Mouse (Mus musculus): ENCODE measurements at regions not wholly inside any gene's neighbourhood (a gene's known extent, or its start where the extent isn't known, plus 50 kb on each side); places are given as distances from the start of the nearest gene placed in this dataset.

DNA sequence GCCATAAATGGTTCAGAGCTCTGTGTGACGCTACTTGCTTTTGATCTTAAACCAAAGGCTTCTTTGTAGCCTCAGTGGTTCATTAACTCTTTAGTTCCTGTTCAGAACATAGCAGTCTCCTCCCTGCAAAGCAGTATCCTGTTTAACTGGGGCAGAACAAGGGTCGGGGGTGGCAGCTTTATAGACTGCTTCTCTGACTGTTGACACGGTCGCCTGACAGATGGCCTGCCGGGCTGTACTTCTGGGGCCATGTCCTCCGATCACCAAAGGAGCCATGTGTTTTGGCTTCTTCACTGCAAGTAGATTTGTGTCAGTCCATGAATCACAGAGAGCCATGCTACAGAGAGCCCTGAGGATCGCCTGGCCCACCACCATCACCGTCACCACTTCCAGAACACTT lies 115.2 kb downstream of the Gm12728 start:
- DNase-seq (ENCODE audit: low read depth in 3 of 3, low spot score in 3 of 3), result no peak
- Histone ChIP-seq H3K27me3 (ENCODE audit: control insufficient read depth, insufficient read depth, low read length) (no peaks in the 10 kb centered on the region), H3K9ac (replicated peaks) (no peak overlapping the region), H3K4me3 (ENCODE audit: insufficient read depth in 1 of 2, low read depth in 2 of 2, low read length in 2 of 2) (no peak overlapping the region), H3K4me1 (replicated peaks; ENCODE audit: control insufficient read depth in 2 of 2, insufficient read depth in 2 of 2, low read length in 1 of 2) (0 out of 4 replicates have a peak, but pooled peaks cover 0 to 2% of the 10 kb centered on the region in 2 experiments), H3K4me2 (ENCODE audit: low read depth) (no peak overlapping the region), H3K9me3 (ENCODE audit: control insufficient read depth, low read length) (no peaks in the 10 kb centered on the region), H3K36me3 (replicated peaks; ENCODE audit: control insufficient read depth, insufficient read depth, low read depth) (no peaks in the 10 kb centered on the region), H3K27ac (no peak overlapping the region)
- no peak for ATAC-seq (ENCODE audit: insufficient read depth)
- TF ChIP-seq EP300 (IDR thresholded peaks at IDR 0.05; ENCODE audit: low read depth), result no peak
- TF ChIP-seq CTCF (IDR thresholded peaks at IDR 0.05; ENCODE audit: low read depth), result no peak
- WGBS (ENCODE audit: insufficient replicate concordance), result 62% methylated on average over 8 of the region's 8 CpGs

- H3K4me2 ChIP-seq (ENCODE audit: low read depth), result no peak overlapping the region
- H3K4me1 ChIP-seq (replicated peaks; ENCODE audit: control insufficient read depth in 2 of 2, insufficient read depth in 2 of 2, low read length in 1 of 2), result 0 out of 4 replicates have a peak, but pooled peaks cover 0 to 2% of the 10 kb centered on the region in 2 experiments
- H3K27me3 ChIP-seq (ENCODE audit: control insufficient read depth, insufficient read depth, low read length), result no peaks in the 10 kb centered on the region
- TF ChIP-seq EP300 (IDR thresholded peaks at IDR 0.05; ENCODE audit: low read depth) (no peak), CTCF (IDR thresholded peaks at IDR 0.05; ENCODE audit: low read depth) (no peak)
- no peak for DNase-seq (ENCODE audit: low read depth in 3 of 3, low spot score in 3 of 3)
- H3K9me3 ChIP-seq (ENCODE audit: control insufficient read depth, low read length), result no peaks in the 10 kb centered on the region
- no peak overlapping the region for H3K9ac ChIP-seq (replicated peaks)
- no peak for ATAC-seq (ENCODE audit: insufficient read depth)
- H3K27ac ChIP-seq, result no peak overlapping the region
- 51% methylated on average over 4 of the region's 4 CpGs for WGBS (ENCODE audit: insufficient replicate concordance)
- no peak overlapping the region for H3K4me3 ChIP-seq (ENCODE audit: insufficient read depth in 1 of 2, low read depth in 2 of 2, low read length in 2 of 2)
- no peaks in the 10 kb centered on the region for H3K36me3 ChIP-seq (replicated peaks; ENCODE audit: control insufficient read depth, insufficient read depth, low read depth)
Measured at GRCm38 (mm10) chr4:105906411-105906810, 116.7 kb downstream of the Gm12728 start.

GRCm38 (mm10) chr4:105907611-105908010 lies 117.9 kb downstream of the Gm12728 start:
- 67% methylated on average over 7 of the region's 7 CpGs for WGBS (ENCODE audit: insufficient replicate concordance)
- no peaks in the 10 kb centered on the region for H3K27me3 ChIP-seq (ENCODE audit: control insufficient read depth, insufficient read depth, low read length)
- no peaks in the 10 kb centered on the region for H3K36me3 ChIP-seq (replicated peaks; ENCODE audit: control insufficient read depth, insufficient read depth, low read depth)
- DNase-seq (ENCODE audit: low read depth in 3 of 3, low spot score in 3 of 3) (no peak), ATAC-seq (ENCODE audit: insufficient read depth) (no peak)
- H3K4me3 ChIP-seq (ENCODE audit: insufficient read depth in 1 of 2, low read depth in 2 of 2, low read length in 2 of 2), result no peak overlapping the region
- H3K27ac ChIP-seq, result no peak overlapping the region
- no peak overlapping the region for H3K9ac ChIP-seq (replicated peaks)
- no peak overlapping the region for H3K4me2 ChIP-seq (ENCODE audit: low read depth)
- TF ChIP-seq EP300 (IDR thresholded peaks at IDR 0.05; ENCODE audit: low read depth) (no peak), CTCF (IDR thresholded peaks at IDR 0.05; ENCODE audit: low read depth) (no peak)
- 0 out of 4 replicates have a peak, but pooled peaks cover 0 to 2% of the 10 kb centered on the region in 2 experiments for H3K4me1 ChIP-seq (replicated peaks; ENCODE audit: control insufficient read depth in 2 of 2, insufficient read depth in 2 of 2, low read length in 1 of 2)
- no peaks in the 10 kb centered on the region for H3K9me3 ChIP-seq (ENCODE audit: control insufficient read depth, low read length)

- H3K4me3 ChIP-seq (ENCODE audit: insufficient read depth in 1 of 2, low read depth in 2 of 2, low read length in 2 of 2), result no peak overlapping the region
- TF ChIP-seq EP300 (IDR thresholded peaks at IDR 0.05; ENCODE audit: low read depth), result no peak
- no peak for TF ChIP-seq CTCF (IDR thresholded peaks at IDR 0.05; ENCODE audit: low read depth)
- H3K4me1 ChIP-seq (replicated peaks; ENCODE audit: control insufficient read depth in 2 of 2, insufficient read depth in 2 of 2, low read length in 1 of 2), result 0 out of 4 replicates have a peak, but pooled peaks cover 0 to 2% of the 10 kb centered on the region in 2 experiments
- H3K4me2 ChIP-seq (ENCODE audit: low read depth), result no peak overlapping the region
- no peaks in the 10 kb centered on the region for H3K27me3 ChIP-seq (ENCODE audit: control insufficient read depth, insufficient read depth, low read length)
- H3K9ac ChIP-seq (replicated peaks), result no peak overlapping the region
- ATAC-seq (ENCODE audit: insufficient read depth), result no peak
- H3K27ac ChIP-seq, result no peak overlapping the region
- H3K36me3 ChIP-seq (replicated peaks; ENCODE audit: control insufficient read depth, insufficient read depth, low read depth), result no peaks in the 10 kb centered on the region
- H3K9me3 ChIP-seq (ENCODE audit: control insufficient read depth, low read length), result no peaks in the 10 kb centered on the region
- DNase-seq (ENCODE audit: low read depth in 3 of 3, low spot score in 3 of 3), result no peak
Measured at GRCm38 (mm10) chr4:105908281-105908680, 118.6 kb downstream of the Gm12728 start.

DNA sequence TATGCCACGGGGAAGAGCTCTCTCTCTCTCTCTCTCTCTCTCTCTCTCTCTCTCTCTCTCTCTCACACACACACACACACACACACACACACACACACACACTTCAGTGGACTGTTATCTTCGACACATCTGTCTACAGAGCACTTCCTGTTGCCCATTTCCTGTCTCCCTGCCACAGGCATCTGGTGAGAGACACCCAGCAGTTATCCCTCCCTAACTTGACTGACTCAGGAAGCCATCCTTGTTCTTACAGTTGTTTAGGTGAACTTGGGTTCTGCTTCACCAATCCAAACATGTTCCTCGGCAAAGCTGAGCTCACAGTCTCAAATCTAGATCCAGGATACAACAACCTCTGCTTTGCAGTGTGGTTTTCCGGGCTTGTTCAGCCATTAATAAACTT lies 119.6 kb downstream of the Gm12728 start:
- H3K4me1 ChIP-seq (replicated peaks; ENCODE audit: control insufficient read depth in 2 of 2, insufficient read depth in 2 of 2, low read length in 1 of 2), result 0 out of 4 replicates have a peak, but pooled peaks cover 0 to 2% of the 10 kb centered on the region in 2 experiments
- H3K36me3 ChIP-seq (replicated peaks; ENCODE audit: control insufficient read depth, insufficient read depth, low read depth), result no peaks in the 10 kb centered on the region
- H3K4me2 ChIP-seq (ENCODE audit: low read depth), result no peak overlapping the region
- H3K9me3 ChIP-seq (ENCODE audit: control insufficient read depth, low read length), result no peaks in the 10 kb centered on the region
- DNase-seq (ENCODE audit: low read depth in 3 of 3, low spot score in 3 of 3), result no peak
- no peak for TF ChIP-seq EP300 (IDR thresholded peaks at IDR 0.05; ENCODE audit: low read depth)
- no peak for TF ChIP-seq CTCF (IDR thresholded peaks at IDR 0.05; ENCODE audit: low read depth)
- no peak overlapping the region for H3K9ac ChIP-seq (replicated peaks)
- no peaks in the 10 kb centered on the region for H3K27me3 ChIP-seq (ENCODE audit: control insufficient read depth, insufficient read depth, low read length)
- WGBS (ENCODE audit: insufficient replicate concordance), result 17% methylated on average over 4 of the region's 4 CpGs
- H3K27ac ChIP-seq, result no peak overlapping the region
- no peak overlapping the region for H3K4me3 ChIP-seq (ENCODE audit: insufficient read depth in 1 of 2, low read depth in 2 of 2, low read length in 2 of 2)
- no peak for ATAC-seq (ENCODE audit: insufficient read depth)

All from liver, embryonic 14.5 days (tissue).